Mouse (Mus musculus): Measurements from ENCODE around the gene Tpi1.

The Tpi1 gene

DNA sequence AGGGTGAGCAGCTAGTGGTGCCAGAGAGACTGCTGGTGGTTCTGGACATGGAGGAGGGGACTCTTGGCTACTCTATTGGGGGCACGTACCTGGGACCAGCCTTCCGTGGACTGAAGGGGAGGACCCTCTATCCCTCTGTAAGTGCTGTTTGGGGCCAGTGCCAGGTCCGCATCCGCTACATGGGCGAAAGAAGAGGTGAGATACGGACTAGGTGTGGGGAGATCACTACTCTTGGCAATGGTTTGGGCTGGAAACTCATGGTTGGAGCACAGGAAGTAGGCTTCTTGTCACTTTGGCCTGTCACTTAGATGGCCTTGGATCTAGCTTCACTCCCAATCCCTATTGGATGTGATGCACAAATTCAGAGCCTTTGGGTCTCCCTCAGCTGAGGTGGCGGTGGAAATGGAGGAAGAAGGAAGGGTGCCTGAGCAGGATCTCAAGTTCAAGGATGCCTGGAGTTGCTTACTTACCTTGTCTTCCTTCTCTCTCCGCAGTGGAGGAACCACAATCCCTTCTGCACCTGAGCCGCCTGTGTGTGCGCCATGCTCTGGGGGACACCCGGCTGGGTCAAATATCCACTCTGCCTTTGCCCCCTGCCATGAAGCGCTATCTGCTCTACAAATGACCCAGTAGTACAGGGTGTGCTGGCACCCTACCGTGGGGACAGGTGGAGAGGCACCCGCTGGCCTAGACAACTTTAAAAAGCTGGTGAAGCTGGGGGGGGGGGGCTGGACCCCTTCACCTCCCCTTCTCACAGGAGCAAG, 4.1 kb downstream of the Tpi1 start:
- 51% methylated on average over 14 of the region's 14 CpGs for WGBS

DNA sequence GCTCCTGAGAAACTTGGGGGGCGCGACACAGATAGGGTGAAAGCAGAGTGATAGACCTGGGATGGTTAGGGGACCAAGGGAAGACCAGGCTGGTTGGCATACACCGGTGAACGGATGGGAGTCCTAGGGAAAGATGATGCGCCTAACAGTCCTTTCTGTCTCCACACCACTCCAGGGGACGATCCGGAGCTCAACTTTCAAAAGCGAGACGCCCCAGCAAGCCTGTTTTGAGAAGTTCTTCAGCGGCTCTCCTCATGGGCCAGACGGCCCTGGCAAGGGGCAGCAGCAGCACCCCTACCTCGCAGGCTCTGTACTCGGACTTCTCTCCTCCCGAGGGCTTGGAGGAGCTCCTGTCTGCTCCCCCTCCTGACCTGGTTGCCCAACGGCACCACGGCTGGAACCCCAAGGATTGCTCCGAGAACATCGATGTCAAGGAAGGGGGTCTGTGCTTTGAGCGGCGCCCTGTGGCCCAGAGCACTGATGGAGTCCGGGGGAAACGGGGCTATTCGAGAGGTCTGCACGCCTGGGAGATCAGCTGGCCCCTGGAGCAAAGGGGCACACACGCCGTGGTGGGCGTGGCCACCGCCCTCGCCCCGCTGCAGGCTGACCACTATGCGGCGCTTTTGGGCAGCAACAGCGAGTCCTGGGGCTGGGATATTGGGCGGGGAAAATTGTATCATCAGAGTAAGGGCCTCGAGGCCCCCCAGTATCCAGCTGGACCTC, 4.9 kb downstream of the Tpi1 start:
- WGBS: 1% methylated on average over 35 of the region's 35 CpGs

- 7% methylated on average over 29 of the region's 29 CpGs for WGBS
These were observed 5.6 kb downstream of the Tpi1 start, which contains the start of gene Spsb2 for GRCm38 (mm10) chr6:124808358-124809012. Spsb2 (plus strand) TSS chr6:124808661.

DNA sequence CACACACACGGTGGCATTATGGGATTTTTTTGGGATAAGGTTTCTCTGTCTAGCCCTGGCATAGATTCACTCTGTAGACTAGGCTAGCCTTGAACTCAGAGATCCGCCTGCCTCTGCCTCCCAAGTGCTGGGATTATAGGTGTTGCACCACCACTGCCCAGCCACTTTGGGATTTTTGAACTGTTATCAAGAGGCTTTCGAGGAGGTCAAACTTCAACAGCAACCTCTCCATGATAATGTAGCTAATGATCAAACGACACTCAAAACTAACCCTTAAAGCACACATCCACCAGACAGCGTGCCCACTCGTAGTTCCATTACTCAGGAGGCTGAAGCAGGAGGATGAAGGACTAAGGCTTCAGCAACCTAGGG, 6.1 kb downstream of the Tpi1 start:
- WGBS: 76% methylated on average over 6 of the region's 6 CpGs

DNA sequence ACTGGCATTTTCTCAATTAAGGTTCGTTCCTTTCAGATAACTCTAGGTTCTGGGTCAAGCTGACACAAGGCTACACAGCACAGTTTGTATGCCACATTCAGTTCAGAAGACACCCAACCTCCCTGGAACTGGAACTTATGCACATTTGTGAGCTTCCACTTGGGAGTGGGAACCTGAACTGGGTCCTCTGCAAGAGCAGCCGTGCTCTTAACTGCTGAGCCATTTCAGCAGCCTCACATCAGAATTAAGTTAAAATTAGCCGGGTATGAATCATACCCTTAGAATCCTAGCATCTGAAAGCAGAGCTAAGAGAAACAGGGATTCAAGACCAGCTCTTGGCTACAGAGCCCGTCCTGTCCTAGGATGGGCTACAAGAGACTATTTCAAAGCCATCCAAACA, 6.7 kb downstream of the Tpi1 start:
- WGBS: 36% methylated on average over 4 of the region's 4 CpGs

- WGBS: 63% methylated on average over 7 of the region's 7 CpGs
These were observed 7.5 kb downstream of the Tpi1 start for GRCm38 (mm10) chr6:124806446-124807140.

- WGBS: 2% methylated on average over 34 of the region's 34 CpGs
These were observed 8.5 kb downstream of the Tpi1 start for GRCm38 (mm10) chr6:124805341-124806321.

- 81% methylated on average over 3 of the region's 3 CpGs for WGBS
These were observed 9.8 kb downstream of the Tpi1 start for GRCm38 (mm10) chr6:124804341-124804740.

GRCm38 (mm10) chr6:124803691-124804090, 10.4 kb downstream of the Tpi1 start:
- 94% methylated on average over 4 of the region's 4 CpGs for WGBS

DNA sequence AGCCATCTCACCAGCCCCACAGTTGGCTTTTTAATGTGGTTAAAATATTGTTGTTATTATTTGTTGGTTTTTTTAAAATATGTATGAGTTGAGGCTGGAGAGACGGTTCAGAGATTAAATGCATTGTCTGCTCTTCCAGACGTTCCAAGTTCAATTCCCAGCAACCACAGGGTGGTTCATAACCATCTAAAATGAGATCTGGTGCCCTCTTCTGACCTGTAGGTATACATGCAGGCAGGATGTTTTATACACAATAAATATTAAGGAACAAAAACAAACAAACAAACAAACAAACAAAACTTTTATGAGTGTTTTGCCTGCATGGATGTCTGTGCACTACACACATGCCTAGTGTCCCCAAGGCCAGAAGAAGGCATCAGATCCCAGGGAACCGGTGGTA, 11.0 kb downstream of the Tpi1 start:
- 70% methylated on average over 3 of the region's 3 CpGs for WGBS

DNA sequence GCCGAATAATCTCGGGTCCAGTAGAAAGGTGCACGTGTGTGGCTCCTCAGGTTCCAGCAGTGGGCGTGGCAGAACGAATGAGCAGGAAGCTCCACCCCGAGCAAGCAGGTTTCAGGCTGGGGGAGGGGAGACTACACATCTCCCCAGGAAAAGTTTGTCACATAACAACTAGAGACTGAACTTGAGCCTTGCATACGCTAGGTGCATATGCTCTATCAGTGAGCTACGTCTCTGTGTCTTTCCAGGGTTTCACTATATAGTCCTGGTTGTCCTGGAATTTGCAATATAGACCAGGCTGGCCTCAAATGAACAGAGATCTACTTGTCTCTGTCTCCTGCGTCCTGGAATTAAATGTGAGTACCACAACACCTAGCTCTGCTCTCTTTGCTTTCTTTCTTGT, 11.7 kb downstream of the Tpi1 start:
- 31% methylated on average over 6 of the region's 9 CpGs for WGBS

- WGBS: 63% methylated on average over 2 of the region's 2 CpGs
These were observed 17.9 kb downstream of the Tpi1 start for GRCm38 (mm10) chr6:124796200-124796599.

DNA sequence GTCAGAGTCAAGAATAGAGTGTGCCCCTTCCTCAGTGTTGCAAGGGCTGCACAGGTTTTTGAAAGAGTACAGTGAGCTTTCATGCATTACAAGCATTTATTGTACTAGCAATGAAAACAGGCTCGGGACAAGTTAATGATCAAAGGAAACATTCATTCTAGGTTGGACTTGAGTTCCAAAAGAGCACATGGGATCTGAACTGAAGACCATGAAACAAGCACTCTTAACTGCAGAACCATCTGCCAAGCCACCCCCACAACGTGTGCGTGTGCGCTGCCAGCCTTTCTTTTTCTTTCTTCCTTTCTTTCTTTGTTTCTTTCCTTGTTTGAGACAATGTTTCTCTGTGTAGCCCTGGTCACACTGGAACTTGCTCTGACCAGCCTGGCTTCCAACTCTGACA, 18.3 kb downstream of the Tpi1 start:
- 29% methylated on average over 4 of the region's 4 CpGs for WGBS

DNA sequence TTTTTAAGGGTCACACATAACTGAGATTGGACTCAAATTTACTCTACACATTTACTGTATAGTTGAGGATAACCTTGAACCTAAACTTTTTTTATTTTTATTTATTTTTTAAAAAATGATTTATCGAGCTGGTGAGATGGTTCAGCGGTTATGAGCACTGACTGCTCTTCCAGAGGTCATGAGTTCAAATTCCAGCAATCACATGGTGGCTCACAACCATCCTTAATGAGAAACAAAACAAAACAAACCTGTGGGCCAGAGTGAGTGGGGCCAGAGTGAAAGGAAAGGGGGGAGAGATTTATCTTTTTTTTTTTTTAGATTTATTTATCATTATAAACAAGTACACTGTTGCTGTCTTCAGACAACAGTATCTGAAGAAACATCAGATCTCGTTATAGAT, 22.2 kb downstream of the Tpi1 start:
- WGBS: 87% methylated on average over 3 of the region's 3 CpGs

- 58% methylated on average over 4 of the region's 4 CpGs for whole genome bisulfite sequencing
These were observed 24.0 kb downstream of the Tpi1 start for GRCm38 (mm10) chr6:124790121-124790520.

GRCm38 (mm10) chr6:124789519-124789918, 24.6 kb downstream of the Tpi1 start:
- WGBS: 84% methylated on average over 4 of the region's 4 CpGs

- WGBS: 75% methylated on average over 10 of the region's 10 CpGs
These were observed 26.4 kb downstream of the Tpi1 start for GRCm38 (mm10) chr6:124787722-124788121.

DNA sequence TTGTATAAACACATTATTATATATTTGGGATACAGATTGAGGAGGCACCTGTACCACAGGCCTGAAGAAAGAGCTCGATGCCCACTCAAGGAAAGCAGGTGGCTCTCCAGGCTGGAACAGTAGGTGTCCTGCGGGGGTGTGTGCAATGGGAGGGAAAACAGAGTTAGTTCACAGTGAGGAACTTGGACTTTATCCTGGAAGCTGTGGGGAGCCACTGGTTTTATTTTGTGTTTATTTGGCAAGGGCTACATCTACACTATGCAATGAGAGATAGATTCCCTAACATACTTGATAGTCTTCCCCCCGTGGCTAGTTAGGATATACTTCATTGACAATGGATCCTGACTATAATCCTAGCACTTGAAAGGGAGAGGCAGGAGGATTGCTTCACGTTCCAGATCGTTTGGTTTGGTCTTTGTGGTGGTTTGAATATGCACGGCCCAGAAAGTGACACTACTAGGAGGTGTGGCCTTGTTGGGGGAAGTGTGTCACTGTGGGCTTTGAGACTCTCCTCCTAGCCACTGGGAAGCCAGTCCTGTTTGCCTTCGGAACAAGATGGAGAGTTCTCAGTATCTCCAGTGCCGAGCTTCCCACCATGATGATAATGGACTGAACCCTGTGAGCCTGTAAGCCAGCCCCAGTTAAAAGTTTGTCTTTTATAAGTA, 27.2 kb downstream of the Tpi1 start:
- WGBS: 38% methylated on average over 8 of the region's 8 CpGs

- WGBS: 27% methylated on average over 6 of the region's 6 CpGs
These were observed 31.7 kb downstream of the Tpi1 start for GRCm38 (mm10) chr6:124782436-124782835.

GRCm38 (mm10) chr6:124780917-124781316, 33.2 kb downstream of the Tpi1 start:
- 55% methylated on average over 7 of the region's 7 CpGs for WGBS
